Mouse (Mus musculus): ENCODE measurements at regions not wholly inside any gene's neighbourhood (a gene's known extent, or its start where the extent isn't known, plus 50 kb on each side); places are given as distances from the start of the nearest gene placed in this dataset.
"Not testable (repeated sequence)": the region's sequence is repeated elsewhere in the genome, so short reads cannot be mapped to it uniquely, and the experiment has no call there.

DNA sequence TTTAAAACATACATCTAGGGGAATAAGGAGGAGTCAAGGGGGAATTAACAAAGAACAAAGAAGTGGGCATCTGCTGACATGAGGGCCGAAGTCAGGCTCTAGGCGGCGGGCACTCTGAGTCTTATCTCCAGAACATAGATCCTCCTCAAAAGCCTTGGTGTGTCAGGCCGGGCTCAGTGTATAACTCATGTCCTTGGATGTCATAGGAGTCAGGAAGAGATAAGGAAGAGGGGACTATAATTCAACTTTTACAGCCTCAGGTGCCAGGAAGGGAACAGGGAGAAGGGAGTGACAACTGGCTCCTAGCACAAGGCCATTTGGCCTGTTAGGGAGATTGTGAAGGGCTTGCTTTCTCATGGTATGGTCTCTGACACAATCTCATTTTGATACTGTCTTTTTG, 185.9 kb upstream of the Ube2e2 start:
- DNase-seq (ENCODE audit: low spot score in 2 of 2) = not testable (repeated sequence)

GRCm38 (mm10) chr14:19041984-19042760, 148.1 kb upstream of the Ube2e2 start:
- DNase-seq (ENCODE audit: low spot score in 2 of 2) = peak; percentile 39 to 48

GRCm38 (mm10) chr14:19020102-19020501, 126.0 kb upstream of the Ube2e2 start:
- DNase-seq (ENCODE audit: low spot score in 2 of 2) = no peak

GRCm38 (mm10) chr14:19015406-19015805, 121.3 kb upstream of the Ube2e2 start:
- DNase-seq (ENCODE audit: low spot score in 2 of 2) = no peak

DNA sequence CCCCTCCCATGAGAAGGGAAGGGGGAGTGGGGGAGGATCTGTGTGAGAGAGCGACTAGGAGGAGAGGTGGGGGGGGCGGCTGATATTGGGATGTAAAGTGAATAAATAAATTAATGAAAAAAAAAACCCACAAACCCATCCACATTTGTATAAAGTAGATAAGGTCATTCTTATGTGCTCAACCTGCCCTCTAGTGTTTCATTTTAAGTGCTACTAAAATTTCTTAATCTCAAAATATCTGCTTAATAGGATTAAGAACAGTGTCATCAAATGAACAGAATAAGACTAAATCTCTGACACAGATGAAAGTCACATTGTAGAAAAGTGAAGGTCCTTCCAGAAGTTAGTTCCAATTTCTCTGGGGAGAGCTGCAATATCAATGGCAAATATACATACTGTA, 119.5 kb upstream of the Ube2e2 start:
- not testable (repeated sequence) for DNase-seq (ENCODE audit: low spot score in 2 of 2)

GRCm38 (mm10) chr14:18983901-18984300, 89.8 kb upstream of the Ube2e2 start:
- DNase-seq (ENCODE audit: low spot score in 2 of 2) = no peak

GRCm38 (mm10) chr14:18963864-18964263, 69.8 kb upstream of the Ube2e2 start:
- DNase-seq (ENCODE audit: low spot score in 2 of 2) = no peak

DNA sequence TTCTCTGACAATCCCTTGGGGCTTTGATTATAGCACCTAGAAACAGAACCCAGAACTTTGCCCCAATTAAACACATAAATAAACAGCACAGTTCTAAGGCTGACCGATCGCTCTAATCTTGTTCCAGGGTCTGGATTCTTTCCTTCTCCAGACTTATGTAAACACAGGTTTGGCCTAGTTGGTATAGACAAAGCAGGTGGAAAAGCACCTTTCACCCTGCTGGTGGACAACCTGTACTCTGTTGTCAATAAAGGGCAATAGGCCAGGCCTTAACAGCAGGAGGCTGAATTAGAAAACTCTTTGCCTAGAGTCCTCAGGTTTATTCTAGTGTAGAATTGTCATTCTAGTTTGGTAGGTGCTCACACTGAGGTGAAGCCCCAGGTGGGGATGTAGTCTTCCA, 69.2 kb upstream of the Ube2e2 start:
- no peak for DNase-seq (ENCODE audit: low spot score in 2 of 2)
